Mouse (Mus musculus) kidney, adult 2 months (tissue): ENCODE data around the gene Mrpl37.

Experiments
- CTCF ChIP-seq: fragments of 200-500 bp; conservative IDR thresholded peaks from 2 replicates; pipeline ENCODE4 v1.5.1; 2011; ENCODE audit warnings: low read depth, mild to moderate bottlenecking, control low read depth, low read length, moderate library complexity, mixed read lengths; ENCODE audit not compliant: insufficient read depth, insufficient read length
- POLR2A ChIP-seq: fragments of 200-500 bp; IDR thresholded peaks from one replicate; pipeline ENCODE4 v1.6.1; 2011; ENCODE audit warnings: low read depth, low read length, control low read depth

DNA sequence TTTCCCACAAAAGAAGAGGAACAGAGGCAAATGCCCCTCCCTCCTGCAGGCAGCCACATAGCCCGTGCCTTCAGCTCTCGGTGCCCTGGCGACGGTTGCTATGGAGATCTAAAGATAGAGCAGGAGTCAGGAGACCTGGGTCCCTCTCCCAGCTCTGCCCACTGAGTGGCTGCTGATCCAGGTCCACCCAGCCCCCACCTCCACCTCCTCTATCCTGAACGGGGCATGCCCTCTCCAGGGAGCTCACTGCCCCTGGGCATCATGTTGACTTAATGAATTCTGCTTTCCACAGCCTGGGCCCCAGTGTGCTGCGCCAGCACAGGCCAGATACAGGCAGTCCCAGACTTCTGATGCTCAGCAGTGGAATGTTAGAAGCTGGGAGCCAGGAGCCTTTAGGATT is 18.2 kb upstream of the Mrpl37 start:
- no peak for TF ChIP-seq CTCF
- TF ChIP-seq POLR2A, result no peak
